Comparison of ENCODE assay signal across 8 mouse cellular contexts in genomic region chr10:80158307-80158986, GRCm38 (mm10). TPM values are rescaled to one million over a fixed set of nuclear protein-coding genes. Genes with fewer than 3 reads are reported as not detected.
DNase-seq lines count a peak whose midpoint lies in the region; ATAC-seq lines count a peak whose summit lies in the region.

No protein-coding gene starts in this region.

- peak; percentile 76 for DNase-seq in adrenal gland, postnatal 10 days
- DNase-seq in adrenal gland, adult 8-10 months: no peak
- peak; percentile 69 for DNase-seq in Muller cell, postnatal 12 days (ENCODE audit: inconsistent ontology term)
- DNase-seq in liver: peak; percentile 69
- DNase-seq in thymus, postnatal 14 days: peak; percentile 81

- H3K4me3 ChIP-seq in forebrain, embryonic 13.5 days: peak overlapping the region; percentile 43
- H3K4me3 ChIP-seq in hindbrain, embryonic 13.5 days: no peak overlapping the region
- no peak overlapping the region for H3K4me3 ChIP-seq in midbrain, embryonic 16.5 days (ENCODE audit: low read depth, low read length)

- no peaks in the 10 kb centered on the region for H3K27me3 ChIP-seq in forebrain, embryonic 13.5 days
- H3K27me3 ChIP-seq in hindbrain, embryonic 13.5 days: 0 out of 2 replicates have a peak, but pooled peaks cover 5% of the 10 kb centered on the region
- no peaks in the 10 kb centered on the region for H3K27me3 ChIP-seq in midbrain, embryonic 16.5 days (ENCODE audit: control insufficient read depth, insufficient read depth, low read depth, low read length)

- no peak for ATAC-seq in forebrain, embryonic 13.5 days
- no peak for ATAC-seq in hindbrain, embryonic 13.5 days (ENCODE audit: low FRiP score)
- ATAC-seq in midbrain, embryonic 16.5 days: no peak

- H3K27ac ChIP-seq in forebrain, embryonic 13.5 days: peak overlapping the region; percentile 89
- H3K27ac ChIP-seq in hindbrain, embryonic 13.5 days: peak overlapping the region; percentile 94
- peak overlapping the region; percentile 90 for H3K27ac ChIP-seq in midbrain, embryonic 16.5 days (ENCODE audit: low read length)

- H3K4me1 ChIP-seq in forebrain, embryonic 13.5 days: peaks cover 80% of the 10 kb centered on the region
- peaks cover 80% of the 10 kb centered on the region for H3K4me1 ChIP-seq in hindbrain, embryonic 13.5 days (replicated peaks)
- H3K4me1 ChIP-seq in midbrain, embryonic 16.5 days (ENCODE audit: control insufficient read depth, insufficient read depth, low read length): peaks cover 28% of the 10 kb centered on the region

- peak overlapping the region; percentile 62; the same call in 1 of the 2 replicates for H3K9ac ChIP-seq in forebrain, embryonic 13.5 days
- H3K9ac ChIP-seq in hindbrain, embryonic 13.5 days: peak overlapping the region; percentile 68
- peak overlapping the region; percentile 35 for H3K9ac ChIP-seq in midbrain, embryonic 16.5 days (ENCODE audit: low read depth, low read length)

- H3K9me3 ChIP-seq in forebrain, embryonic 13.5 days (replicated peaks): no peaks in the 10 kb centered on the region
- no peaks in the 10 kb centered on the region for H3K9me3 ChIP-seq in hindbrain, embryonic 13.5 days
- H3K9me3 ChIP-seq in midbrain, embryonic 16.5 days (replicated peaks; ENCODE audit: control insufficient read depth, low read length, poor library complexity, severe bottlenecking): no peaks in the 10 kb centered on the region

- WGBS in forebrain, embryonic 13.5 days: 18% methylated on average over 18 of the region's 18 CpGs
- WGBS in hindbrain, embryonic 13.5 days: 15% methylated on average over 18 of the region's 18 CpGs
- 11% methylated on average over 16 of the region's 18 CpGs for WGBS in midbrain, embryonic 16.5 days

- peaks cover 51% of the 10 kb centered on the region for H3K36me3 ChIP-seq in forebrain, embryonic 13.5 days (ENCODE audit: poor library complexity, severe bottlenecking)
- peaks cover 43% of the 10 kb centered on the region for H3K36me3 ChIP-seq in hindbrain, embryonic 13.5 days
- H3K36me3 ChIP-seq in midbrain, embryonic 16.5 days (ENCODE audit: control insufficient read depth, insufficient read depth, low read length): peaks cover 31% of the 10 kb centered on the region

- H3K4me2 ChIP-seq in forebrain, embryonic 13.5 days: peak overlapping the region; percentile 68
- H3K4me2 ChIP-seq in hindbrain, embryonic 13.5 days: peak overlapping the region; percentile 70
- no peak overlapping the region for H3K4me2 ChIP-seq in midbrain, embryonic 16.5 days (ENCODE audit: low read length)

RNA-seq across cellular contexts. Expression of gene Cirbp, which starts 7.3 kb away (rescaled TPM):
- total RNA-seq in adrenal gland, postnatal 10 days (2021): 100 to 1,000 TPM; 102 to 168 TPM
- 100 to 1,000 TPM in 3 of 4 experiments, 10 to 100 TPM in 1; 44.2 to 234 (median 162) TPM for total RNA-seq in adrenal gland, adult 8-10 months (2022)
- polyA plus RNA-seq in forebrain, embryonic 13.5 days (2015; fragmentation: Nextera tagmentation; extraction: Ambion mirVana): 274 and 308 TPM in 2 replicates
- polyA plus RNA-seq in hindbrain, embryonic 13.5 days (2015; fragmentation: Nextera tagmentation; extraction: Ambion mirVana): 364 and 409 TPM in 2 replicates
- 380 and 398 TPM in 2 replicates for polyA plus RNA-seq in midbrain, embryonic 16.5 days (2015; fragmentation: Nextera tagmentation; extraction: Ambion mirVana)

RNA-seq across cellular contexts. Expression of gene Midn, which starts 10.4 kb away (rescaled TPM):
- 100 to 1,000 TPM; 106 to 127 TPM for total RNA-seq in adrenal gland, postnatal 10 days (2021)
- 100 to 1,000 TPM in 1 of 4 experiments, 10 to 100 TPM in 3; 56.4 to 145 (median 90.1) TPM for total RNA-seq in adrenal gland, adult 8-10 months (2022)
- polyA plus RNA-seq in forebrain, embryonic 13.5 days (2015; fragmentation: Nextera tagmentation; extraction: Ambion mirVana): 35.1 and 37.9 TPM in 2 replicates
- polyA plus RNA-seq in hindbrain, embryonic 13.5 days (2015; fragmentation: Nextera tagmentation; extraction: Ambion mirVana): 32.4 and 34.7 TPM in 2 replicates
- 15.5 and 21.1 TPM in 2 replicates for polyA plus RNA-seq in midbrain, embryonic 16.5 days (2015; fragmentation: Nextera tagmentation; extraction: Ambion mirVana)

RNA-seq across cellular contexts. Expression of gene 1600002K03Rik, which starts 14.3 kb away (rescaled TPM):
- total RNA-seq in adrenal gland, postnatal 10 days (2021): 1 to 10 TPM; 6.4 to 7.7 TPM
- total RNA-seq in adrenal gland, adult 8-10 months (2022): 10 to 100 TPM; 18.1 to 22.1 (median 21.7) TPM
- 12.2 and 12.6 TPM in 2 replicates for polyA plus RNA-seq in forebrain, embryonic 13.5 days (2015; fragmentation: Nextera tagmentation; extraction: Ambion mirVana)
- 11.9 and 14.1 TPM in 2 replicates for polyA plus RNA-seq in hindbrain, embryonic 13.5 days (2015; fragmentation: Nextera tagmentation; extraction: Ambion mirVana)
- polyA plus RNA-seq in midbrain, embryonic 16.5 days (2015; fragmentation: Nextera tagmentation; extraction: Ambion mirVana): 11.0 and 11.4 TPM in 2 replicates

RNA-seq across cellular contexts. Expression of gene Cbarp, which starts 17.8 kb away (rescaled TPM):
- total RNA-seq in adrenal gland, postnatal 10 days (2021): 10 to 100 TPM; 41.6 to 65.6 TPM
- 10 to 100 TPM; 58.4 to 92.4 (median 81.9) TPM for total RNA-seq in adrenal gland, adult 8-10 months (2022)
- polyA plus RNA-seq in forebrain, embryonic 13.5 days (2015; fragmentation: Nextera tagmentation; extraction: Ambion mirVana): 21.2 and 26.8 TPM in 2 replicates
- 57.4 and 59.2 TPM in 2 replicates for polyA plus RNA-seq in hindbrain, embryonic 13.5 days (2015; fragmentation: Nextera tagmentation; extraction: Ambion mirVana)
- polyA plus RNA-seq in midbrain, embryonic 16.5 days (2015; fragmentation: Nextera tagmentation; extraction: Ambion mirVana): 70.3 and 81.6 TPM in 2 replicates

RNA-seq across cellular contexts. Expression of gene Atp5d, which starts 20.0 kb away (rescaled TPM):
- total RNA-seq in adrenal gland, postnatal 10 days (2021): 100 to 1,000 TPM; 982 to 996 TPM
- 100 to 1,000 TPM; 380 to 452 (median 425) TPM for total RNA-seq in adrenal gland, adult 8-10 months (2022)
- polyA plus RNA-seq in forebrain, embryonic 13.5 days (2015; fragmentation: Nextera tagmentation; extraction: Ambion mirVana): 454 and 459 TPM in 2 replicates
- polyA plus RNA-seq in hindbrain, embryonic 13.5 days (2015; fragmentation: Nextera tagmentation; extraction: Ambion mirVana): 434 and 449 TPM in 2 replicates
- 433 and 454 TPM in 2 replicates for polyA plus RNA-seq in midbrain, embryonic 16.5 days (2015; fragmentation: Nextera tagmentation; extraction: Ambion mirVana)
